Mouse (Mus musculus) heart, postnatal 0 days (tissue): ENCODE measurements at regions not wholly inside any gene's neighbourhood (a gene's known extent, or its start where the extent isn't known, plus 50 kb on each side); places are given as distances from the start of the nearest gene placed in this dataset.

ENCODE experiments used
- CTCF ChIP-seq: IDR thresholded peaks from 2 replicates; pipeline ENCODE4 v1.5.1; 2016; ENCODE audit warnings: antibody characterized with exemption, control low read depth, low read depth
- EP300 ChIP-seq: IDR thresholded peaks from 2 replicates; pipeline ENCODE4 v1.6.1; 2016; ENCODE audit warnings: antibody characterized with exemption, low read depth

DNA sequence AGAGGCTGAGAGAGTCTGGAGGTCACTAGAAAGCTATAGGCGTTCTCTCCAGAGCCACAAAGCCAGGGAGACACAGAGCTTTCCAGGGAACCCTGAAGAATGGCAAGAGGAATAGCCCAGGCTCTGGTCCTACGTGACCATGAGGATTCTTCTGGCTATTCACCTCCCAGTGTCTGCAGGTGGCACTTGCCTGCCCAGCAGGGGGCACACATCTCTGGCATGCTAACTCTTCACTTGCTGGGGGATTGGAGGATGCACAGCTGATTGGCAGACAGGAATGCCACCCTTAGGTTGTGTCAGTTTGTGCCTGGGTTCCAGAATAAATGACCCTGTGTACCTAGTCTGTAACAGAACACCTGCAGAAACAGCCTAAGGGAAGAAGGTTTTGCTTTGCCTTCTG, 141.8 kb downstream of the Oma1 start:
- TF ChIP-seq CTCF (no peak), EP300 (no peak)
